Comparison of ENCODE assay signal across 18 mouse cellular contexts in the genomic region with DNA sequence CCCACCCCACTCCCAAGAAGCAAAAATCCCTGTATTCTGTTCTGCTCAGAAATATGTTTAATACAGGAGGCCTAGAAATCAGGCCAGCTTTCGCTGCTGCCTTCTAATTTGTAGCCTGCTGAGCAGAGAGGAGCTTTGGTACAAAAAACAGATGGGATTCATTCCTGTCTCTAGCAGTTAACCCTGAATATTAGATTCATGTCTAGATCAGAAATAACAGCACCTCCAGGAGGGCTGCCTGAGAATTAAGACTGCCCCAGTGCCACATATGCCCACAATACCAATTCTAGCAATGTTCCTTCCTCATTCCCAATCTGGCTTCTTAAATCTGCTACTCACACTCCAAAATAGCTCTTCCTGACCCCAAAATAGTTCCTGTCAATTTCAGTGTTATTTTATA.
DNase-seq lines count a peak whose midpoint lies in the region; ATAC-seq lines count a peak whose summit lies in the region.
"Had no signal": no experiment of that assay in that cellular context is flagged by ENCODE, and none has a peak within 500 bp of the region (broad histone marks: within the 10 kb centered on the region; RNA-seq: fewer than 3 reads in every experiment).

No protein-coding gene starts in this region.

- peak; percentile 97 for ATAC-seq in cerebellum, adult (ENCODE audit: insufficient number of reproducible peaks, low FRiP score, low TSS enrichment)
- ATAC-seq: activated CD4-positive, CD25-positive, alpha-beta regulatory T cell, adult 4 months; forebrain, embryonic 14.5 days; intestine, embryonic 15.5 days had no signal

- no peak for DNase-seq in cerebellum, postnatal 4 days (ENCODE audit: low spot score in 2 of 2)
- peak; percentile 59 for DNase-seq in layer of hippocampus, adult 9-11 months
- DNase-seq in layer of hippocampus, postnatal 10 days (ENCODE audit: low spot score in 2 of 2) = no peak
- peak; percentile 60 to 77 for DNase-seq in cerebellum, adult 18-20 months
- peak; percentile 45 to 68 for DNase-seq in cerebellum, postnatal 14 days
- DNase-seq in urinary bladder, postnatal 14 days (ENCODE audit: low spot score) = no peak
- no peak for DNase-seq in adrenal gland, postnatal 36 days
- DNase-seq: adrenal gland, postnatal 10 days; heart, postnatal 4 days; kidney, adult 8-10 months; kidney, postnatal 10 days; liver; lung, postnatal 4 days; thymus, adult 18-20 months had no signal

Comparison
In these comparisons a context has a peak if more than half of its experiments do, and no peak if none do; other contexts are left out.
1. DNase-seq: peak in layer of hippocampus, adult 9-11 months (single experiment), cerebellum, adult 18-20 months (2 of 2) and cerebellum, postnatal 14 days (2 of 2); none in cerebellum, postnatal 4 days (0 of 2), layer of hippocampus, postnatal 10 days (0 of 2), urinary bladder, postnatal 14 days (single experiment) and adrenal gland, postnatal 36 days (0 of 2).